Mouse (Mus musculus) adrenal gland, postnatal 14 days (tissue): ENCODE measurements around the gene Col11a2. TPM values are rescaled to one million over a fixed set of nuclear protein-coding genes. Genes with fewer than 3 reads are reported as not detected.

Experiments
- DNase-seq: peaks from one replicate; pipeline ENCODE4 v3.0.0; 2021; ENCODE audit warnings: mixed read lengths
- total RNA-seq: library from RNA; stranded (reverse); gene quantifications from 2 replicates; pipeline ENCODE4 v1.2.3, GENCODE M21; 2021

The Col11a2 gene
- total RNA-seq, 1 experiment from 2014 or later: 1.1 TPM

- DNase-seq: no peak
Measured at GRCm38 (mm10) chr17:34026221-34026620, 13.0 kb upstream of the Col11a2 start.

DNA sequence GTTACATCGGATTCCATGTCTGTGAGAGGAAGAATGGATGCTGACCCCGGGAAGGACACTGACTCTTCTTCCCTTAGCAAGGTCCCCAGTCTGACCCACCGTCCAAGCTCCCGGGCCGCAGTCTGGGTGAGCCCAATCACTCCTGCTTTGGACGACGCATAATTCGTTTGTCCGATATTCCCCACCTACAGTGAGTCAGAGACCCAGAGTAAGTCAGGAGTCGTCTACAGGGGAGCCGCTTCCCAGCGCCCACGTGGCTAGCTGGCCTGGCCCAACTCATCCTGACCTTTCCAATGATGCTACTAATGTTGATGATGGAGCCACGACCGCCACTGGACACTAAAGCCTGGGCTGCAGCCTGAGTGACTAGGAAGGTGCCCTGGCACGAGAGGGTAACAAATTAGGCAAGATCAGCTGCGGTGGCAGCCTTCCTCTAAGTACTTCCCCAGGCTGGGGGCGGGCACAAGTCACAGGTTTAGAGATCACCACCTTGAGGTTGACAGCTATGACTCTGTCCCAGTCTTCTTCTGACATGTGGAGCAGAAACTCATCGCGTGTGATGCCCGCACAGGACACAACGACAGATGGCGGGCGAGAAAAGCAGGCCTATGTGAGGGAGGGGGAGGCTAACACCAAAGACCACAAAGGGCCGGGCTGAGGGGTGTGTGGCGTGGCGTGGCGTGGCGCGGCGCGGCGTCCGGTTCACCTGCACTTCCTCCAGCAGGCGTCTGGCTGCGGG, 12.2 kb upstream of the Col11a2 start:
- peak; percentile 69 for DNase-seq

DNA sequence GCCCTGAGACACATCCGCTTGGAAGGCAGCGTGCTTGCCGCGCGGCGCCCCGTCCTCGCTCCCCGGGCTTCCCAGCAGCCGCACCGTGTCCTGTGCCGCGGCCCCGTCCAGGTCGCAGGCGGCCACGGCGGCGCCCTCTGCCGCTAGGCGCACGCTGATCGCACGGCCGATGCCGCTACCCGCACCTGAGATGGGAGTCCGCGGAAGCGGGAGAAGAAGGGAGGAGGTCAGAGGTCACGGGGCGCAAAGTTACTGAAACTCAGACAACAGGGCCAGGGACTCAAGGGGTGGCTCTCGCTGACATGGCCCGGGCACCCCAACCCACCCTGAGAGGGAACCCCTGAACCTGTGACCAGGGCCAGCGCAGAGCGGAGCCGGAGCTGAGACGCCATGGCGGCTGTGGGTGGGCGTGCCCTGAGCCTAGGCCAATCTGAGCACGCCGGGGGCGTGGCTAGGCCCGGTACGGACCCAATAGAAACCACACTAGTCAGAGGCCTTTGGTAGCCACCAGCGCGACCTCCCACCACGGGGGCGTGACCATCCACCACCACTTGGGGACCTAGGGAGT, 11.5 kb upstream of the Col11a2 start, which contains the start of gene H2-Ke6:
H2-Ke6 (minus strand) TSS at position 405 of the 568 bp plus-strand sequence.
- peak; percentile 96 for DNase-seq

- peak; percentile 16 for DNase-seq
Measured at GRCm38 (mm10) chr17:34028501-34029149, 10.6 kb upstream of the Col11a2 start.

GRCm38 (mm10) chr17:34029150-34029889, 9.9 kb upstream of the Col11a2 start:
- DNase-seq: peak; percentile 5

GRCm38 (mm10) chr17:34029890-34030595, 9.2 kb upstream of the Col11a2 start:
- DNase-seq: peak; percentile 8

DNA sequence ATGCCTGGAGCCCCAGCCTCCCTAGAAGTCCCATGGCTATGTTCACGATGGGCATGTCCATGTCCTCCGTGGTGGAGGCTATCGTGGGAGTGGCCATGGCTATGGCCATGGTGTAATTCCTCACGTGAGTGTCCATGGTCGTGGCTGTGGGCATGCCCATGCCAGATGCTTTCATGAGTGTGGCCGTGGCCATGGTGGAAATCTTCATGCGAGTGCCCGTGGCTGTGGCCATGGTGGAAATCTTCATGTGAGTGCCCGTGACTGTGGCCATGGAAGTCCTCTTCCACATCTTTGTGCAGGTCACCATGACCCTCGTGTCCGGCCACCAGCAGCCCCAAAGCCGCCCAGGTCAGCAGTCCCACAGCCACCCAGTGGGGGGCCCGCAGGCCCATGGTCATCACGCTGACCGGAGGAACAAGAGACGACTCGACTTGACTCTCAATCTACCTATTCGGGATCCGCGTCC, 8.3 kb upstream of the Col11a2 start:
- DNase-seq: peak; percentile 59

DNA sequence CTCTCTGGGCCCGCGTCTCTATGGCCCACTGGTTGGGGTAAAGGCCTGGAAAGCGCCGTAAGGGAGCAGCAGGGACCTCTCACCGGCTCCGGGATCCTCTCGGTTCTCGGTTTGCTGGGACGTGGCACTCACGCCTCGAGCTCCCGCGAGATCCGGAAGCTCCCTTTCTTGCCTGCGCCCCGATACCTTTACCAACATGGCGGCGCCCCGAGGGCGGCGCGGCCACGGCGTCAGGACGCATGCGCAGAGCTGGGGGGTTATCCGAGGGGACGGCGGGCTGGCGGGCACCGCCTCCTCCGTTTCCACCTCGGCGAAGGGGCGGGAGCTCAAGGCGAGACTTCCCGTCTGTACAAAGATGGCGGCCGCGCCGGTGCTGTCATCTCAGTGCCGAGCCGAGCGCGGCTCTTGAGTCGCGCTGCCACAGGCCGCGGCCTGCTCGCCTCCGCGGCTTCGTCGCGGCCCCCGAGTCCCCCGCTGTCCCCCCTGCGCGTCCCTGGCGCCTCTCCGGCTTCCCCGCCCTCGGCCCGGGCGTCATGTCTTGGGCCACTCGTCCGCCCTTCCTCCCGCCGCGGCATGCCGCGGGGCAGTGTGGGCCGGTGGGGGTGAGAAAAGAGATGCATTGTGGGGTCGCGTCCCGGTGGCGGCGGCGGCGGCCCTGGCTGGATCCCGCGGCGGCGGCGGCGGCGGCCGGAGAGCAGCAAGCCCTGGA, 7.6 kb upstream of the Col11a2 start, which contains the start of the genes Slc39a7 and Rxrb:
Slc39a7 (minus strand) TSS at position 218 of the 709 bp plus-strand sequence.
Rxrb (plus strand) TSS at position 348 of the 709 bp plus-strand sequence.
- DNase-seq: peak; percentile 100

- DNase-seq: peak; percentile 87
Measured at GRCm38 (mm10) chr17:34032174-34032632, 7.0 kb upstream of the Col11a2 start.

- peak; percentile 49 for DNase-seq
Measured at GRCm38 (mm10) chr17:34032806-34033205, 6.4 kb upstream of the Col11a2 start.

DNA sequence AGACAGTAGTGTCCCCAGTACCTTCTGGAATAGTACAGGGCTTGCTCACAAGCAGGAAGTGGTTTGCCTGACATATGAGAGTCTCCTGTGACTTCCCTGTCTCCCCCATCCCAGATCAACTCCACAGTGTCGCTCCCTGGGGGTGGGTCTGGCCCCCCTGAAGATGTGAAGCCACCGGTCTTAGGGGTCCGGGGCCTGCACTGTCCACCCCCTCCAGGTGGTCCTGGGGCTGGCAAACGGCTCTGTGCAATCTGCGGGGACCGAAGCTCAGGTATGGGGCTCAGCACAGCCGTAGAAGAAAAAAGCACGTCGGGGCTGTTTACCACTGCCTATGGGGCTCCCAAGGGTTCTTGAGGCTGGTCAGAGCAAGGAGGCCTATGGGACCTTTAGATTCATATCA, 5.8 kb upstream of the Col11a2 start:
- DNase-seq: peak; percentile 24

GRCm38 (mm10) chr17:34034064-34034463, 5.2 kb upstream of the Col11a2 start:
- peak; percentile 84 for DNase-seq

- no peak for DNase-seq
Measured at GRCm38 (mm10) chr17:34035517-34035916, 3.7 kb upstream of the Col11a2 start.

GRCm38 (mm10) chr17:34036647-34037046, 2.6 kb upstream of the Col11a2 start:
- peak; percentile 62 for DNase-seq

DNA sequence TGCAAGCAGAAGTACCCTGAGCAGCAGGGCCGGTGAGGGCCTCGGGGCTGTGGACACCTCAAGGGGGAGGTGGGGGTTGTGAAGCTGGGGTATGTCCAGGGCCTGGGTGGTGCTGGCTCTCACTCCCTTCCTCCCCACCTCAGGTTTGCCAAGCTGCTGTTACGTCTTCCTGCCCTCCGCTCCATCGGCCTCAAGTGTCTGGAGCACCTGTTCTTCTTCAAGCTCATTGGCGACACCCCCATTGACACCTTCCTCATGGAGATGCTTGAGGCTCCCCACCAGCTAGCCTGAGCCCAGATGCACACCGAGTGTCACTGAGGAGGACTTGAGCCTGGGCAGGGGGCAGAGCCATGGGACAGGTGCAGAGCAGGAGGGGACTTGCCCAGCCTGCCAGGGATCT, 2.0 kb upstream of the Col11a2 start:
- peak; percentile 9 for DNase-seq

DNA sequence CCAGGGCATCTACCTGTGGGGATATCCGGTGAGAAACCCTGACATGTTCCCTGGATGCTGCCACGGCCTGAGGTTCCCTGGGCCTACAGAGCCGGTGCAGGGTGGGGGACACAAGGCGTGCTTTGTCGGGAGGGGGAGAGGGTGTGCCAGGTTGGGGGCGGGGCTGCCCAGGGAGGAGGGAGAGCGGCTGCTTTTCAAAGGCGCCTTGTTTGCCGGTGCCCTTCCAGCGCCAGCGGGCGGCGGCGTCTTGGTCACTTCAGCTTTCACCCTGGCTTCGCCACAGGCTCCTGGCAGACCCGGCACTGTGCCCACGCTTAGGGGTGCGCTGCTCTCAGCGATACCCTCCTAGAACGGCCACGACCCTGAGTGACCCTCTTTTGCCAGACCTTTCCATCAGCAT, 797 bp upstream of the Col11a2 start:
- DNase-seq: peak; percentile 61

DNA sequence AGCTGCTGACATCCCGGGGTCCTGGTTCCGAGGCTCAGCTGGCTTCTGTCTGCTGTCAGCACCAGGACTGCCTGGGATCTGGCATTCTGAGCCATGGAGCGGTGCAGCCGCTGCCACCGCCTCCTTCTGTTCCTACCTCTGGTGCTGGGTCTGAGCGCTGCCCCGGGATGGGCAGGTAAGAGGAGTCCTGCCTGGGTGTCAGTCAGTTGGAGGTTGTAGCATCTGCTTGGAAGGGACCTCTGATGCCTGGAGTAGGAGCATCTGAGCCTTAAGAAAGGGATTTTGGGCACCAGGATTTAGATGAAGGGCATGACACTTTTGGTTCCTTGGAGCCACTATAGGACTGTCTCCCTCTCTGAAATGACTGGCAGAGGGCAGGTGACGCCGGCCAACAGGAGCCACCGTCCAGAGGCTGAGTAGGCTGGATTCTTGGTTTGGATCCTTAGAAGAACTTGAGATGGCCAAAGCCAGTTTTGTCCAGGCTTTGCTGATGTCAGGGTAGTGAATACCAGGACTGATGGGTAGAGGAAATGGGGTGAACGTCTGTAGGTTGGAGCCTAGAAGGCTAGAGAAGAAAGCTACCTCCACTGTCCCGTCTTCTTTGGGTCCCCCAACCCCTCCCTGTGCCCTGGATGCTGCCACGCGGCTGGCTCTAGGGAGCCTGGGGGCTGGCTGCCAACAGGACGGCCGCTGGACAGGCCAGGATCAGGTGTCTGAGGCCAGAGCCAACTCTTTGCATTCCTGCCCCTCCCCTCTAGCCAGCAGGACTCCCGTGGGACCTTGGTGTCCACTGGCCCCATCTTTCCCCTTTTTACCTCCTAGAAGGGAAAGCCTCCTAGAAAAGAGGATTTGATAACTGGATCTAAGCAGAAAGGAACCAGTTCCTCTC, 569 bp downstream of the Col11a2 start:
- DNase-seq: peak; percentile 70

- DNase-seq: no peak
Measured at GRCm38 (mm10) chr17:34045941-34046340, 6.7 kb downstream of the Col11a2 start.

GRCm38 (mm10) chr17:34047404-34048050, 8.3 kb downstream of the Col11a2 start:
- no peak for DNase-seq
